Mouse (Mus musculus): Measurements from ENCODE around the gene Nos1. TPM values are rescaled to one million over a fixed set of nuclear protein-coding genes. Genes with fewer than 3 reads are reported as not detected.

Nos1 gene
- polyA plus RNA-seq, 1 experiment, result 0.06 TPM

- H3K9me3 ChIP-seq, result peaks cover 6% of the 10 kb centered on the region; the same call in 1 of the 2 replicates
- no peaks in the 10 kb centered on the region for H3K4me1 ChIP-seq
- TF ChIP-seq GATA1 (IDR thresholded peaks at IDR 0.05; ENCODE audit: borderline replicate concordance, low read length) (no peak), FLI1 (IDR thresholded peaks at IDR 0.05; ENCODE audit: low read length) (no peak)
- H3K4me3 ChIP-seq (replicated peaks), result no peak overlapping the region
- no peaks in the 10 kb centered on the region for H3K36me3 ChIP-seq (replicated peaks; ENCODE audit: low read length)
- H3K27me3 ChIP-seq (replicated peaks), result no peaks in the 10 kb centered on the region
Measured at GRCm38 (mm10) chr5:117791875-117792274, 11.0 kb downstream of the Nos1 start.

DNA sequence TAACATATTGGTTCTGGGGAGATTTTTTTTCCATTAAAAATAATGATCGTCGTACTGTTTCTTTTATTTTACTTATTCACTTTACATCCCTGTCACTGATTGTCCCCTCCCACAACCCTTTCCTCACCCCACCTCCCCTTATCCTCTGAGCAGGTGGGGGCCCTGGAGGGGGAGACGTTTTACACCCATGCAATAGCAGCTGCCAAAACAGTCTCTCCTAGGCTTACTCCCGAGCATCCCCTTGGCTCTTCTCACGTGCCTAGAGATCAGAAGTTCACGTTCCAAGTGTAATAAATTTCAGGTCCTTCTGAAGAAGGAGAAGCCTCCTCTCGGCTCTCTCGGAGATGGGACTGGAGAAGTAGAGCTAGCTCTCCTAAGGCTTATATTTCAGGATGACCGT lies 20.0 kb downstream of the Nos1 start:
- Histone ChIP-seq H3K36me3 (replicated peaks; ENCODE audit: low read length) (no peaks in the 10 kb centered on the region), H3K9me3 (no peaks in the 10 kb centered on the region)
- TF ChIP-seq FLI1 (IDR thresholded peaks at IDR 0.05; ENCODE audit: low read length), result no peak

GRCm38 (mm10) chr5:117802071-117802521 lies 21.3 kb downstream of the Nos1 start:
- no peak overlapping the region for H3K4me3 ChIP-seq (replicated peaks)
- no peaks in the 10 kb centered on the region for H3K27me3 ChIP-seq (replicated peaks)
- H3K36me3 ChIP-seq (replicated peaks; ENCODE audit: low read length), result no peaks in the 10 kb centered on the region
- H3K9me3 ChIP-seq, result no peaks in the 10 kb centered on the region
- no peaks in the 10 kb centered on the region for H3K4me1 ChIP-seq
- TF ChIP-seq GATA1 (IDR thresholded peaks at IDR 0.05; ENCODE audit: borderline replicate concordance, low read length) (no peak), FLI1 (IDR thresholded peaks at IDR 0.05; ENCODE audit: low read length) (no peak)

More for the DNA sequence above, 20.0 kb downstream of the Nos1 start:
- no peaks in the 10 kb centered on the region for H3K27me3 ChIP-seq (replicated peaks)
- H3K4me3 ChIP-seq (replicated peaks), result no peak overlapping the region
- no peaks in the 10 kb centered on the region for H3K4me1 ChIP-seq

- no peaks in the 10 kb centered on the region for H3K4me1 ChIP-seq
- no peaks in the 10 kb centered on the region for H3K27me3 ChIP-seq (replicated peaks)
Measured at GRCm38 (mm10) chr5:117803551-117803950, 22.7 kb downstream of the Nos1 start.

DNA sequence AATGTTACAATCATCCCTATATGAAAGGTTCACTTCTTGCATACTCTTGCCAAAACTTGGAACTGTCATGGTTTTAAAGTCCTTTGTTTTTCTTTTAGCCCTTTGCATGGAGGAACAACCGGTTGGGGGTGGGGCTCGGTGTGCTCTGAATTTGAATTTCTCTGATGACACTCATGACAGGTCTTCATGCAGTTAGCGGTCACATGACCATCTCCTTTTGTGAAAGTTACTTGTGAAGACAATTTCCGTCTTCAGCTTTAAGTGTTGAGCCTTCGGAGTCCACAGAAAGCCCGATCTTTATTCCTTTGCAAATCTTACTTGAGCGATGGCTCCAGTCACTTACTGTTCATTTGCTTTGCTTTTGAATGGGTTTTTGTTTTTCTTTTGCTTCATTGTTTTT lies 30.1 kb downstream of the Nos1 start:
- TF ChIP-seq FLI1 (IDR thresholded peaks at IDR 0.05; ENCODE audit: low read length) (no peak), GATA1 (IDR thresholded peaks at IDR 0.05; ENCODE audit: borderline replicate concordance, low read length) (no peak)
- Histone ChIP-seq H3K4me1 (no peaks in the 10 kb centered on the region), H3K9me3 (peaks cover 4% of the 10 kb centered on the region; the same call in 1 of the 2 replicates), H3K27me3 (replicated peaks) (no peaks in the 10 kb centered on the region), H3K36me3 (replicated peaks; ENCODE audit: low read length) (no peaks in the 10 kb centered on the region), H3K4me3 (replicated peaks) (no peak overlapping the region)

More at GRCm38 (mm10) chr5:117803551-117803950, 22.7 kb downstream of the Nos1 start:
- no peak for TF ChIP-seq FLI1 (IDR thresholded peaks at IDR 0.05; ENCODE audit: low read length)
- no peak for TF ChIP-seq GATA1 (IDR thresholded peaks at IDR 0.05; ENCODE audit: borderline replicate concordance, low read length)
- H3K4me3 ChIP-seq (replicated peaks), result no peak overlapping the region
- H3K36me3 ChIP-seq (replicated peaks; ENCODE audit: low read length), result no peaks in the 10 kb centered on the region
- no peaks in the 10 kb centered on the region for H3K9me3 ChIP-seq

GRCm38 (mm10) chr5:117818800-117819199 lies 38.0 kb downstream of the Nos1 start:
- Histone ChIP-seq H3K4me1 (no peaks in the 10 kb centered on the region), H3K4me3 (replicated peaks) (no peak overlapping the region), H3K9me3 (no peaks in the 10 kb centered on the region), H3K36me3 (replicated peaks; ENCODE audit: low read length) (no peaks in the 10 kb centered on the region), H3K27me3 (replicated peaks) (peaks cover 2% of the 10 kb centered on the region)
- no peak for TF ChIP-seq FLI1 (IDR thresholded peaks at IDR 0.05; ENCODE audit: low read length)
- TF ChIP-seq GATA1 (IDR thresholded peaks at IDR 0.05; ENCODE audit: borderline replicate concordance, low read length), result no peak

- H3K4me1 ChIP-seq, result no peaks in the 10 kb centered on the region
- H3K27me3 ChIP-seq (replicated peaks), result peaks cover 2% of the 10 kb centered on the region
- no peaks in the 10 kb centered on the region for H3K9me3 ChIP-seq
- no peak overlapping the region for H3K4me3 ChIP-seq (replicated peaks)
- H3K36me3 ChIP-seq (replicated peaks; ENCODE audit: low read length), result no peaks in the 10 kb centered on the region
- no peak for TF ChIP-seq GATA1 (IDR thresholded peaks at IDR 0.05; ENCODE audit: borderline replicate concordance, low read length)
- no peak for TF ChIP-seq FLI1 (IDR thresholded peaks at IDR 0.05; ENCODE audit: low read length)
Measured at GRCm38 (mm10) chr5:117820445-117820844, 39.6 kb downstream of the Nos1 start.

DNA sequence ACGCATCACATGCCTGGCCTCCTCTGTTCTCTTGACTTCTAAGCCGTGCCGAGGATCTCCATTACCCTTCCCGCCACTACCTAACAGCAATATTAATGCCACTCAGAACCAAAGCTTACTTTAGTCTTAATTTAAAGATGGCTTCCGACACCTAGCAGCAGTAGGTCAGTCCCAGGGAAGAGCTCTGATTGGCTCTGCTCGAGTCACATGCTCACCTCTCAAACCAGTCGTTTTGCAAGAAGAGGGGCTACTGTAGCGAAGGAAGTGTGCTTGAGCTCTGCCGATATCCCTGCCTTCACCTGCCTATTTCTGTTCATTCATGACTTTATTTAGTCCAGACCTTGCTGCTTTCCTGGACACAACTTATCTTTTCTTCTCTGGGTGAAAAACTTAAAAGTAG lies 43.0 kb downstream of the Nos1 start:
- no peaks in the 10 kb centered on the region for H3K36me3 ChIP-seq (replicated peaks; ENCODE audit: low read length)
- TF ChIP-seq FLI1 (IDR thresholded peaks at IDR 0.05; ENCODE audit: low read length), result no peak
- no peak for TF ChIP-seq GATA1 (IDR thresholded peaks at IDR 0.05; ENCODE audit: borderline replicate concordance, low read length)
- H3K4me1 ChIP-seq, result no peaks in the 10 kb centered on the region
- no peak overlapping the region for H3K4me3 ChIP-seq (replicated peaks)
- peaks cover 2% of the 10 kb centered on the region for H3K27me3 ChIP-seq (replicated peaks)
- no peaks in the 10 kb centered on the region for H3K9me3 ChIP-seq

GRCm38 (mm10) chr5:117824486-117824885 lies 43.7 kb downstream of the Nos1 start:
- no peaks in the 10 kb centered on the region for H3K4me1 ChIP-seq
- H3K27me3 ChIP-seq (replicated peaks), result no peaks in the 10 kb centered on the region
- no peak overlapping the region for H3K4me3 ChIP-seq (replicated peaks)
- TF ChIP-seq FLI1 (IDR thresholded peaks at IDR 0.05; ENCODE audit: low read length) (no peak), GATA1 (IDR thresholded peaks at IDR 0.05; ENCODE audit: borderline replicate concordance, low read length) (no peak)
- H3K36me3 ChIP-seq (replicated peaks; ENCODE audit: low read length), result no peaks in the 10 kb centered on the region
- H3K9me3 ChIP-seq, result no peaks in the 10 kb centered on the region

DNA sequence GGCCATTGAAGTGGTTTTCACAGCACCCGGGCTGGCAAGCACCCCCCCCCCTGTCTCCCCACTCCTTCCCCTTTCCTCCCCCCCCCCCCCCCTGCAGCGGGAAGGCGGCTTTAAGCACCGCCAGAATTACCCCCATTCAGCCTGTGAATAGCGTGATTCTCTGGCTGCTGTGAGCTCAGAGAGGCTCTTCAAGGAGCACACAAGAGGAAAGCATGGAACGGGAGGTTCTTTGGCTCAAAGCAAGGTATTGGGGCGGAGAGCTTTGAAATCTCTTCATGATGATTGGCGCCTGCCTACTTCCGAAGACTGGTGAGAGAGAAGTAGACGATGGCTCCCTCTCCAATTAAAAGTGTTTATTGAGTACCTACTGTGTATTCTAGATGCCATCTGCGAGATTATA lies 44.5 kb downstream of the Nos1 start:
- Histone ChIP-seq H3K4me1 (no peaks in the 10 kb centered on the region), H3K9me3 (no peaks in the 10 kb centered on the region), H3K4me3 (replicated peaks) (no peak overlapping the region), H3K27me3 (replicated peaks) (no peaks in the 10 kb centered on the region), H3K36me3 (replicated peaks; ENCODE audit: low read length) (no peaks in the 10 kb centered on the region)
- no peak for TF ChIP-seq FLI1 (IDR thresholded peaks at IDR 0.05; ENCODE audit: low read length)
- no peak for TF ChIP-seq GATA1 (IDR thresholded peaks at IDR 0.05; ENCODE audit: borderline replicate concordance, low read length)

GRCm38 (mm10) chr5:117827366-117827765 lies 46.5 kb downstream of the Nos1 start:
- Histone ChIP-seq H3K36me3 (replicated peaks; ENCODE audit: low read length) (no peaks in the 10 kb centered on the region), H3K9me3 (no peaks in the 10 kb centered on the region), H3K27me3 (replicated peaks) (no peaks in the 10 kb centered on the region), H3K4me3 (replicated peaks) (no peak overlapping the region), H3K4me1 (no peaks in the 10 kb centered on the region)
- TF ChIP-seq FLI1 (IDR thresholded peaks at IDR 0.05; ENCODE audit: low read length) (no peak), GATA1 (IDR thresholded peaks at IDR 0.05; ENCODE audit: borderline replicate concordance, low read length) (no peak)

Measured in megakaryocyte, embryonic 14.5 days (primary cell).